ENCODE assay signal across 24 mouse cellular contexts in the genomic region with DNA sequence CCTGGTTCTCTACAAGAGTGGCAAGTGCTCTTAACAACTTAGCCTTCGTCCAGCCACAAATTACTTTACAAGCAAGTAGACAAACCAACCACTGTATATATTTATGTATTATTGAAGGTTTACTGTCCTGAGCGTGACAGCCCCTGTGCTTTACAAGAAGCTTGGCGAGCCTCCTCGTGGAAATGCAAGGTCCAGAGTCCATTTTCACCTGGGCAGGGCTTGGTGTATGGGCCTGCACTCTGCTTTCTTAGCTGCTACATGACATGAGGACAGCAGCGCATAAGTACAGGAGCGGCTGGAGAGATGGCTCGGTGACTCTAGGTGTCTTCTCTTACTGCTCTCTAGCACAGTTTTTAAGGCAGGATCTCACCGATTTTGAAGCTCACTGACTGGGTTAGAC. TPM values are rescaled to one million over a fixed set of nuclear protein-coding genes. Genes with fewer than 3 reads are reported as not detected.
DNase-seq lines count a peak whose midpoint lies in the region; ATAC-seq lines count a peak whose summit lies in the region.
"Had no signal": no experiment of that assay in that cellular context is flagged by ENCODE, and none has a peak within 500 bp of the region (broad histone marks: within the 10 kb centered on the region; RNA-seq: fewer than 3 reads in every experiment).

No protein-coding gene starts in this region.

- no peak overlapping the region for H3K27ac ChIP-seq in kidney, embryonic 14.5 days (ENCODE audit: low read depth, low read length)
- 0 out of 2 replicates have a peak overlapping the region, but pooled peaks have one; percentile 7 for H3K27ac ChIP-seq in intestine, embryonic 14.5 days (ENCODE audit: low read depth)
- H3K27ac ChIP-seq: embryonic facial prominence, embryonic 15.5 days; forebrain, embryonic 15.5 days; hindbrain, postnatal 0 days; liver, embryonic 14.5 days; macrophage; neural tube, embryonic 13.5 days; stomach, embryonic 15.5 days had no signal

- DNase-seq in kidney, adult 18-20 months, result peak; percentile 52
- DNase-seq in intestine, embryonic 14.5 days (ENCODE audit: low spot score), result no peak
- peak; percentile 33 to 58 for DNase-seq in kidney, adult 8-10 months
- peak; percentile 89 for DNase-seq in large intestine, adult 2 months (ENCODE audit: low read depth, low spot score)
- DNase-seq in lung, adult 18-20 months, result no peak
- DNase-seq in ovary, postnatal 10 days (ENCODE audit: low spot score), result no peak
- DNase-seq: adrenal gland, postnatal 25 days; cerebellum, adult 9-10 months; heart, adult 18-20 months; heart, postnatal 10 days; right cerebral cortex, postnatal 4 days had no signal

- no peak overlapping the region for H3K9ac ChIP-seq in kidney, embryonic 14.5 days (ENCODE audit: low read depth, low read length)
- H3K9ac ChIP-seq in intestine, embryonic 14.5 days (ENCODE audit: low read length), result no peak overlapping the region
- H3K9ac ChIP-seq: embryonic facial prominence, embryonic 15.5 days; forebrain, embryonic 15.5 days; heart, embryonic 12.5 days; liver, embryonic 14.5 days; neural tube, embryonic 13.5 days; stomach, embryonic 15.5 days had no signal

- no peak overlapping the region for H3K4me2 ChIP-seq in kidney, embryonic 14.5 days (replicated peaks; ENCODE audit: low read depth, low read length)
- H3K4me2 ChIP-seq in intestine, embryonic 14.5 days (ENCODE audit: low read length), result peak overlapping the region; percentile 11; the same call in 1 of the 2 replicates
- H3K4me2 ChIP-seq: embryonic facial prominence, embryonic 15.5 days; forebrain, embryonic 15.5 days; heart, embryonic 12.5 days; neural tube, embryonic 13.5 days; stomach, embryonic 15.5 days had no signal

- H3K36me3 ChIP-seq in kidney, embryonic 14.5 days (ENCODE audit: control insufficient read depth, insufficient read depth, low read length), result no peaks in the 10 kb centered on the region
- no peaks in the 10 kb centered on the region; the same call in 1 of the 2 replicates for H3K36me3 ChIP-seq in intestine, embryonic 14.5 days (ENCODE audit: control insufficient read depth, insufficient read depth, low read length)
- H3K36me3 ChIP-seq: embryonic facial prominence, embryonic 15.5 days; forebrain, embryonic 15.5 days; heart, embryonic 12.5 days; neural tube, embryonic 13.5 days; stomach, embryonic 15.5 days had no signal

- H3K27me3 ChIP-seq in kidney, embryonic 14.5 days (ENCODE audit: control insufficient read depth, insufficient read depth, low read length), result no peaks in the 10 kb centered on the region
- no peaks in the 10 kb centered on the region for H3K27me3 ChIP-seq in intestine, embryonic 14.5 days (replicated peaks; ENCODE audit: control insufficient read depth, insufficient read depth, low read length)
- H3K27me3 ChIP-seq: embryonic facial prominence, embryonic 15.5 days; forebrain, embryonic 15.5 days; heart, embryonic 12.5 days; neural tube, embryonic 13.5 days; stomach, embryonic 15.5 days had no signal

- no peak overlapping the region for H3K4me3 ChIP-seq in kidney, embryonic 14.5 days (ENCODE audit: low read length)
- H3K4me3 ChIP-seq in intestine, embryonic 14.5 days (ENCODE audit: low read depth, low read length), result no peak overlapping the region
- H3K4me3 ChIP-seq: embryonic facial prominence, embryonic 15.5 days; forebrain, embryonic 15.5 days; heart, embryonic 12.5 days; myocyte; neural tube, embryonic 13.5 days; stomach, embryonic 15.5 days had no signal

- H3K9me3 ChIP-seq in kidney, embryonic 14.5 days (ENCODE audit: control insufficient read depth, low read length), result no peaks in the 10 kb centered on the region
- H3K9me3 ChIP-seq in intestine, embryonic 14.5 days (ENCODE audit: control insufficient read depth, low read length), result no peaks in the 10 kb centered on the region
- H3K9me3 ChIP-seq: embryonic facial prominence, embryonic 15.5 days; forebrain, embryonic 15.5 days; heart, embryonic 12.5 days; neural tube, embryonic 13.5 days; stomach, embryonic 15.5 days had no signal

- no peaks in the 10 kb centered on the region for H3K4me1 ChIP-seq in kidney, embryonic 14.5 days (ENCODE audit: control insufficient read depth, insufficient read depth, low read length)
- peaks cover 23% of the 10 kb centered on the region for H3K4me1 ChIP-seq in intestine, embryonic 14.5 days (replicated peaks; ENCODE audit: control insufficient read depth, insufficient read depth, low read length)
- H3K4me1 ChIP-seq: stomach, embryonic 15.5 days had no signal

- 88% methylated on average over 8 of the region's 8 CpGs for WGBS in kidney, embryonic 14.5 days
- 63% methylated on average over 8 of the region's 8 CpGs for WGBS in intestine, embryonic 14.5 days
- WGBS in large intestine, adult 2 months, result 35% methylated on average over 8 of the region's 8 CpGs

- no peak for ATAC-seq in kidney, embryonic 14.5 days (ENCODE audit: low FRiP score, low TSS enrichment)
- 0 out of 2 replicates have a peak, but pooled peaks have one; percentile 50 for ATAC-seq in intestine, embryonic 14.5 days (replicated peaks; ENCODE audit: low FRiP score, low TSS enrichment, low read depth)
- ATAC-seq: CD4-positive, CD25-positive, alpha-beta regulatory T cell, adult 4 months; forebrain, embryonic 15.5 days; hindbrain, postnatal 0 days; lung, postnatal 0 days; midbrain, embryonic 16.5 days had no signal

RNA-seq across cellular contexts. Expression of a gene that starts 21.3 kb away (rescaled TPM):
- polyA plus RNA-seq in kidney, embryonic 14.5 days (2014; fragmentation: Nextera tagmentation; extraction: Ambion mirVana), result 31.2 and 49.9 TPM in 2 replicates
- 38.0 and 38.1 TPM in 2 replicates for polyA plus RNA-seq in intestine, embryonic 14.5 days (2014; fragmentation: Nextera tagmentation; extraction: Ambion mirVana)
- polyA plus RNA-seq in large intestine, adult 2 months (2012; rRNA removed), result 29.4 and 33.5 TPM in 2 replicates

Comparison
In these comparisons a context has a peak if more than half of its experiments do, and no peak if none do; other contexts are left out.
1. DNase-seq: peak in kidney, adult 18-20 months (single experiment), kidney, adult 8-10 months (2 of 2) and large intestine, adult 2 months (single experiment); none in intestine, embryonic 14.5 days (single experiment), lung, adult 18-20 months (0 of 2) and ovary, postnatal 10 days (single experiment).